Mouse (Mus musculus): ENCODE measurements around the gene Il2rb. TPM values are rescaled to one million over a fixed set of nuclear protein-coding genes. Genes with fewer than 3 reads are reported as not detected.

Gene Il2rb
- total and polyA plus RNA-seq, 3 experiments, result 0.04 TPM; not detected in 2

DNA sequence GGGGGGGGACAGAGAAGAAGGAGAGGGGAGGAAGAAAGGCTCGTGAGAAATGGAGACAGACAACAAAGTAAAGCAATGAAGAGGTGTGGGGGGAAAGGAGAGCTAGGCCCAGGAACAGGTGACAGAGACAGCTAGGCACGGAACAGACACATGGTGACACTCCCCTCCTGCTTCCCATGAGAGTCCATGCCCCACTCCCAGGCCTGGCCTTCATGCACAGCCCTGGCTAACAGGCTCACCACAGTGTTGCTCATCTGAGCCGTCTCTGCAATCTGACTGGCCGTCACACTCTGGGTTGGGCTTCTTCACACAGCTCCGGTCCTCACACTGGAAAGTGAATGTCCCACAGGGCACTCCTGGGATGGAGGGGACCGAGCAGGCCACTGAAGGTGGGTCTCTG is 51.2 kb downstream of the Il2rb start:
- Histone ChIP-seq H3K36me3 (ENCODE audit: control insufficient read depth in 1 of 2, insufficient read depth in 2 of 2, low read length in 2 of 2) (peaks cover 0 to under 1% of the 10 kb centered on the region in 2 experiments; a peak in 2 of 4 replicates), H3K27me3 (ENCODE audit: control insufficient read depth in 1 of 2, insufficient read depth in 2 of 2, low read length in 2 of 2) (no peaks in the 10 kb centered on the region), H3K27ac (ENCODE audit: control insufficient read depth, low read depth, low read length) (no peak overlapping the region), H3K4me3 (ENCODE audit: control insufficient read depth in 1 of 2, insufficient read depth in 1 of 2, low read depth in 2 of 2, low read length in 2 of 2) (no peak overlapping the region), H3K9me3 (replicated peaks; ENCODE audit: insufficient read depth, low read length) (no peaks in the 10 kb centered on the region), H3K4me1 (ENCODE audit: control insufficient read depth in 1 of 2, insufficient read depth in 2 of 2, low read length in 2 of 2) (peaks cover 7 to 12% of the 10 kb centered on the region in 2 experiments), H3K9ac (ENCODE audit: control insufficient read depth, low read depth, low read length, poor library complexity, severe bottlenecking) (no peak overlapping the region), H3K79me2 (ENCODE audit: control insufficient read depth, insufficient read depth, low read length, poor library complexity) (no peaks in the 10 kb centered on the region; the same call in 1 of the 2 replicates)
- TF ChIP-seq MAZ (IDR thresholded peaks at IDR 0.05; ENCODE audit: low read depth, low read length) (no peak), TAL1 (IDR thresholded peaks at IDR 0.05; ENCODE audit: low read length) (no peak), TCF12 (IDR thresholded peaks at IDR 0.05; ENCODE audit: low read depth, low read length) (no peak), RCOR1 (IDR thresholded peaks at IDR 0.05; ENCODE audit: low read depth, low read length) (no peak), ZKSCAN1 (IDR thresholded peaks at IDR 0.05; ENCODE audit: low read depth, low read length) (no peak), ELF1 (IDR thresholded peaks at IDR 0.05; ENCODE audit: low read depth, low read length) (no peak), MEF2A (IDR thresholded peaks at IDR 0.05; ENCODE audit: extremely low read depth, insufficient replicate concordance, low read depth, low read length, poor library complexity, severe bottlenecking) (no peak), BHLHE40 (IDR thresholded peaks at IDR 0.05; ENCODE audit: borderline replicate concordance, low read depth, low read length) (no peak), USF2 (IDR thresholded peaks at IDR 0.05; ENCODE audit: borderline replicate concordance in 1 of 2, insufficient read depth in 1 of 2, low read depth in 1 of 2, low read length in 2 of 2) (no peak), MAFK (IDR thresholded peaks at IDR 0.05; ENCODE audit: borderline replicate concordance, low read depth, low read length) (no peak), POLR2A (IDR thresholded peaks at IDR 0.05; ENCODE audit: control insufficient read depth in 1 of 2, insufficient read depth in 1 of 2, low read depth in 1 of 2, low read length in 2 of 2, poor library complexity in 1 of 2) (no peak), RAD21 (IDR thresholded peaks at IDR 0.05; ENCODE audit: low read depth, low read length) (no peak), CTCF (IDR thresholded peaks at IDR 0.05 in 2 of 3, conservative IDR thresholded peaks at IDR 0.05 in 1 of 3; ENCODE audit: control insufficient read depth in 1 of 3, insufficient read depth in 1 of 3, low read depth in 2 of 3, low read length in 3 of 3, poor library complexity in 1 of 3, severe bottlenecking in 1 of 3) (no peak), EP300 (IDR thresholded peaks at IDR 0.05; ENCODE audit: low read depth in 1 of 2, low read length in 2 of 2) (no peak), SMC3 (IDR thresholded peaks at IDR 0.05; ENCODE audit: low read depth, low read length) (no peak), NRF1 (IDR thresholded peaks at IDR 0.05; ENCODE audit: insufficient read depth, low read depth, low read length, poor library complexity, severe bottlenecking) (no peak)
- DNase-seq (ENCODE audit: low read depth, low spot score), result no peak

- Histone ChIP-seq H3K9me3 (replicated peaks; ENCODE audit: insufficient read depth, low read length) (no peaks in the 10 kb centered on the region), H3K27ac (ENCODE audit: control insufficient read depth, low read depth, low read length) (no peak overlapping the region), H3K36me3 (ENCODE audit: control insufficient read depth in 1 of 2, insufficient read depth in 2 of 2, low read length in 2 of 2) (peaks cover 0 to 7% of the 10 kb centered on the region in 2 experiments; a peak in 2 of 4 replicates), H3K4me3 (ENCODE audit: control insufficient read depth in 1 of 2, insufficient read depth in 1 of 2, low read depth in 2 of 2, low read length in 2 of 2) (no peak overlapping the region), H3K9ac (ENCODE audit: control insufficient read depth, low read depth, low read length, poor library complexity, severe bottlenecking) (no peak overlapping the region), H3K27me3 (ENCODE audit: control insufficient read depth in 1 of 2, insufficient read depth in 2 of 2, low read length in 2 of 2) (no peaks in the 10 kb centered on the region), H3K79me2 (ENCODE audit: control insufficient read depth, insufficient read depth, low read length, poor library complexity) (no peaks in the 10 kb centered on the region), H3K4me1 (ENCODE audit: control insufficient read depth in 1 of 2, insufficient read depth in 2 of 2, low read length in 2 of 2) (peaks cover 13 to 16% of the 10 kb centered on the region in 2 experiments)
- DNase-seq (ENCODE audit: low read depth, low spot score), result no peak
- no peak for TF ChIP-seq MXI1 (IDR thresholded peaks at IDR 0.05; ENCODE audit: low read depth, low read length)
- TF ChIP-seq HCFC1 (IDR thresholded peaks at IDR 0.05; ENCODE audit: low read depth, low read length), result no peak
- no peak for TF ChIP-seq ETS1 (IDR thresholded peaks at IDR 0.05; ENCODE audit: low read depth, low read length)
- no peak for TF ChIP-seq MEF2A (IDR thresholded peaks at IDR 0.05; ENCODE audit: extremely low read depth, insufficient replicate concordance, low read depth, low read length, poor library complexity, severe bottlenecking)
- no peak for TF ChIP-seq MYC (IDR thresholded peaks at IDR 0.05; ENCODE audit: low read depth, low read length)
- no peak for TF ChIP-seq GABPA (IDR thresholded peaks at IDR 0.05; ENCODE audit: low read depth, low read length)
- no peak for TF ChIP-seq RAD21 (IDR thresholded peaks at IDR 0.05; ENCODE audit: low read depth, low read length)
- no peak for TF ChIP-seq POLR2AphosphoS2 (IDR thresholded peaks at IDR 0.05; ENCODE audit: low read length)
- TF ChIP-seq RCOR1 (IDR thresholded peaks at IDR 0.05; ENCODE audit: low read depth, low read length), result no peak
- TF ChIP-seq TAL1 (IDR thresholded peaks at IDR 0.05; ENCODE audit: low read length), result no peak
- no peak for TF ChIP-seq MAX (IDR thresholded peaks at IDR 0.05; ENCODE audit: low read length)
- TF ChIP-seq POLR2AphosphoS5 (IDR thresholded peaks at IDR 0.05; ENCODE audit: borderline replicate concordance, low read depth, low read length), result no peak
- no peak for TF ChIP-seq POLR2A (IDR thresholded peaks at IDR 0.05; ENCODE audit: control insufficient read depth in 1 of 2, insufficient read depth in 1 of 2, low read depth in 1 of 2, low read length in 2 of 2, poor library complexity in 1 of 2)
- TF ChIP-seq TCF12 (IDR thresholded peaks at IDR 0.05; ENCODE audit: low read depth, low read length), result no peak
- TF ChIP-seq JUND (IDR thresholded peaks at IDR 0.05; ENCODE audit: low read depth, low read length), result no peak
- no peak for TF ChIP-seq CHD1 (IDR thresholded peaks at IDR 0.05; ENCODE audit: low read depth, low read length)
- no peak for TF ChIP-seq GATA1 (IDR thresholded peaks at IDR 0.05; ENCODE audit: low read depth, low read length)
- no peak for TF ChIP-seq BHLHE40 (IDR thresholded peaks at IDR 0.05; ENCODE audit: borderline replicate concordance, low read depth, low read length)
These were observed 52.8 kb downstream of the Il2rb start for GRCm38 (mm10) chr15:78442231-78442630.

Measured in MEL (cell line).